Mouse (Mus musculus) midbrain, embryonic 11.5 days (tissue): ENCODE results near the gene Phospho1. TPM values are rescaled to one million over a fixed set of nuclear protein-coding genes. Genes with fewer than 3 reads are reported as not detected.

Experiments used
- ATAC-seq: fragments of 200-750 bp; cut with Nextera tagmentation; 2 replicates; pipeline ENCODE4 v1.8.0; 2017; ENCODE audit warnings: moderate TSS enrichment, moderate library complexity; ENCODE audit not compliant: low FRiP score
- DNase-seq: peaks from one replicate; pipeline ENCODE4 v3.0.0; 2015; ENCODE audit warnings: low spot score; ENCODE audit errors: missing footprints
- H3K27ac ChIP-seq: fragments of 300-500 bp; sonication (generic); 2 replicates; pipeline ENCODE4 v1.5.1; 2014; ENCODE audit warnings: low read depth, low read length
- H3K27me3 ChIP-seq: fragments of 300-500 bp; sonication (generic); 2 replicates; pipeline ENCODE4 v1.6.1; 2014; ENCODE audit warnings: mild to moderate bottlenecking, low read length, moderate library complexity, mixed read lengths; ENCODE audit not compliant: control insufficient read depth, insufficient read depth
- H3K36me3 ChIP-seq: fragments of 300-500 bp; sonication (generic); 2 replicates; pipeline ENCODE4 v1.6.1; 2014; ENCODE audit warnings: mild to moderate bottlenecking, low read length, moderate library complexity, mixed read lengths; ENCODE audit not compliant: control insufficient read depth, insufficient read depth
- H3K4me1 ChIP-seq: fragments of 300-500 bp; sonication (generic); 2 replicates; pipeline ENCODE4 v1.6.1; 2014; ENCODE audit warnings: low read length; ENCODE audit not compliant: control insufficient read depth, insufficient read depth
- H3K4me2 ChIP-seq: fragments of 300-500 bp; sonication (generic); 2 replicates; pipeline ENCODE4 v1.6.1; 2014; ENCODE audit warnings: mild to moderate bottlenecking, moderate library complexity
- H3K4me3 ChIP-seq: fragments of 300-500 bp; sonication (generic); 2 replicates; pipeline ENCODE4 v1.5.1; 2014; ENCODE audit warnings: low read depth, low read length
- H3K9ac ChIP-seq: fragments of 300-500 bp; sonication (generic); 2 replicates; pipeline ENCODE4 v1.6.1; 2014; ENCODE audit warnings: low read length
- H3K9me3 ChIP-seq: fragments of 300-500 bp; sonication (generic); 2 replicates; pipeline ENCODE4 v1.6.1; 2016; ENCODE audit warnings: low read length; ENCODE audit not compliant: control insufficient read depth
- WGBS: fragments of 180-500 bp; shearing (Covaris S2); extraction: QIAGEN DNeasy Blood & Tissue Kit; methylation state at CpG from one replicate; pipeline ENCODE4 v1.1.7; 2014; 5-methylcytosine and 5-hydroxymethylcytosine counted together
- polyA plus RNA-seq: library from polyadenylated mRNA; unstranded; fragments of >200 nt; fragmentation: Nextera tagmentation; extraction: Ambion mirVana; gene quantifications from 2 replicates; pipeline ENCODE4 v1.2.1, GENCODE M21; 2014

Gene Phospho1
- polyA plus RNA-seq, 1 experiment from 2014 or later, result not detected

- H3K9ac ChIP-seq, result no peak overlapping the region
- DNase-seq (no peak), ATAC-seq (no peak)
- WGBS, result 90% methylated on average over 3 of the region's 3 CpGs
- no peaks in the 10 kb centered on the region for H3K36me3 ChIP-seq
- H3K4me1 ChIP-seq, result peaks cover 11% of the 10 kb centered on the region
- H3K4me2 ChIP-seq, result no peak overlapping the region
- no peak overlapping the region for H3K4me3 ChIP-seq
- H3K27me3 ChIP-seq, result peaks cover 20% of the 10 kb centered on the region
- H3K9me3 ChIP-seq, result no peaks in the 10 kb centered on the region
- no peak overlapping the region for H3K27ac ChIP-seq
Observed at GRCm38 (mm10) chr11:95821511-95821910, 2.8 kb upstream of the Phospho1 start.

- Histone ChIP-seq H3K4me1 (peaks cover 11% of the 10 kb centered on the region), H3K4me2 (no peak overlapping the region), H3K9me3 (no peaks in the 10 kb centered on the region), H3K36me3 (no peaks in the 10 kb centered on the region), H3K4me3 (no peak overlapping the region), H3K27ac (no peak overlapping the region), H3K27me3 (peaks cover 26% of the 10 kb centered on the region), H3K9ac (no peak overlapping the region)
- 97% methylated on average over 4 of the region's 4 CpGs for WGBS
- ATAC-seq (no peak), DNase-seq (no peak)
Observed at GRCm38 (mm10) chr11:95822437-95822836, 1.9 kb upstream of the Phospho1 start.

GRCm38 (mm10) chr11:95824877-95825243 lies 561 bp downstream of the Phospho1 start:
- DNase-seq (peak; percentile 86), ATAC-seq (no peak; the same call in 1 of the 2 replicates)
- Histone ChIP-seq H3K4me2 (peak overlapping the region; percentile 97), H3K9me3 (no peaks in the 10 kb centered on the region), H3K36me3 (no peaks in the 10 kb centered on the region), H3K4me3 (peak overlapping the region; percentile 56), H3K27me3 (peaks cover 47% of the 10 kb centered on the region), H3K4me1 (peaks cover 11% of the 10 kb centered on the region), H3K27ac (no peak overlapping the region), H3K9ac (peak overlapping the region; percentile 73)
- WGBS, result 2% methylated on average over 11 of the region's 11 CpGs

- Histone ChIP-seq H3K9ac (no peak overlapping the region), H3K4me2 (no peak overlapping the region), H3K27ac (no peak overlapping the region), H3K27me3 (peaks cover 55% of the 10 kb centered on the region), H3K36me3 (no peaks in the 10 kb centered on the region), H3K4me3 (no peak overlapping the region), H3K9me3 (no peaks in the 10 kb centered on the region), H3K4me1 (peaks cover 13% of the 10 kb centered on the region)
- no peak for ATAC-seq
- DNase-seq, result peak; percentile 85
- 62% methylated on average over 3 of the region's 3 CpGs for WGBS
Observed at GRCm38 (mm10) chr11:95825625-95826024, 1.3 kb downstream of the Phospho1 start.

DNA sequence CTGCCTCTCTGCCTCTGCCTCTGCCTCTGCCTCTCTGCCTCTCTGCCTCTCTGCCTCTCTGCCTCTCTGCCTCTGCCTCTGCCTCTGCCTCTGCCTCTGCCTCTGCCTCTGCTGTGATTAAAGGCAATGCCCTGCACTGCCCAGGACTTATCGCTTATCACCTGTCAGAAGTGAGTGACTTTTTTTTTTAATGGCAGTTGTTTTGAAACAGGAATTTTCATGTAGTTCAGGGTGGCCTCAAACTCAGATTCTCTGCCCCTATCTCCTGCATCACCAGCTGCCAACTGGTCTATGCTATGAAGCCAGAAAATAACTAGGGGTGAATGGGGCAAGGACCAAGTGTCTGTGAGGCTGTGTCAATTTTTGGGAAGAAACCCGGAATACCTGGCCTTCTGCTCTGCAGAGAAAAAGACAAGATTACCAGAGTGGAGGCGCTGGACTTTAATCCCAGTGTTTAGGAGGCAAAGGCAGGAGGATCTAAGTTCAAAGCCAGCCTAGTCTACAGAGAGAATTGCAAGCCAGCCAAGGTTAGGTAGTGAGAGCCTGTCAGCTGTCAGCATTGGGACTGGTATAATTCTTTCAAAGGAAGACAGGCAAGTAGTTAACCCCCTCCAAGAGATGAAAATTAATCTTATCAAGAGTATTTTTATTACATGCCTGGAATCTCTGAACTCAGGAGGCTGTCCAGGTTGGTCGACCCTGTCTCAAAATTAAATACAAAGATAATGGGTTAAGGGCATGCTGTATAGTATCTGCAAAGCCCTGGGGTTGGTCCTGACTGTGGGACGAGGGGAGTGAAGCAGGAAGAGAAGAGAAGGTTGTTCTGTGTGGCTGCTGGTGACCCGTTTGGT lies 2.2 kb downstream of the Phospho1 start:
- Histone ChIP-seq H3K27me3 (peaks cover 64% of the 10 kb centered on the region), H3K27ac (no peak overlapping the region), H3K4me2 (no peak overlapping the region), H3K9ac (no peak overlapping the region), H3K4me3 (no peak overlapping the region), H3K9me3 (no peaks in the 10 kb centered on the region), H3K36me3 (no peaks in the 10 kb centered on the region), H3K4me1 (peaks cover 17% of the 10 kb centered on the region)
- 55% methylated on average over 6 of the region's 6 CpGs for WGBS
- DNase-seq, result peak; percentile 81
- ATAC-seq, result no peak

- H3K27me3 ChIP-seq, result peaks cover 70% of the 10 kb centered on the region
- no peak overlapping the region for H3K4me3 ChIP-seq
- no peak overlapping the region for H3K9ac ChIP-seq
- no peaks in the 10 kb centered on the region for H3K36me3 ChIP-seq
- DNase-seq (no peak), ATAC-seq (no peak)
- H3K27ac ChIP-seq, result no peak overlapping the region
- H3K4me1 ChIP-seq, result peaks cover 17% of the 10 kb centered on the region
- WGBS, result 29% methylated on average over 3 of the region's 3 CpGs
- no peak overlapping the region for H3K4me2 ChIP-seq
- no peaks in the 10 kb centered on the region for H3K9me3 ChIP-seq
Observed at GRCm38 (mm10) chr11:95827168-95827447, 2.8 kb downstream of the Phospho1 start.

GRCm38 (mm10) chr11:95827464-95828085 lies 3.3 kb downstream of the Phospho1 start:
- Histone ChIP-seq H3K4me2 (no peak overlapping the region), H3K27me3 (peaks cover 75% of the 10 kb centered on the region), H3K36me3 (no peaks in the 10 kb centered on the region), H3K9ac (no peak overlapping the region), H3K27ac (no peak overlapping the region), H3K9me3 (no peaks in the 10 kb centered on the region), H3K4me1 (peaks cover 17% of the 10 kb centered on the region), H3K4me3 (no peak overlapping the region)
- no peak for ATAC-seq
- DNase-seq, result peak; percentile 94
- WGBS, result 17% methylated on average over 3 of the region's 3 CpGs

DNA sequence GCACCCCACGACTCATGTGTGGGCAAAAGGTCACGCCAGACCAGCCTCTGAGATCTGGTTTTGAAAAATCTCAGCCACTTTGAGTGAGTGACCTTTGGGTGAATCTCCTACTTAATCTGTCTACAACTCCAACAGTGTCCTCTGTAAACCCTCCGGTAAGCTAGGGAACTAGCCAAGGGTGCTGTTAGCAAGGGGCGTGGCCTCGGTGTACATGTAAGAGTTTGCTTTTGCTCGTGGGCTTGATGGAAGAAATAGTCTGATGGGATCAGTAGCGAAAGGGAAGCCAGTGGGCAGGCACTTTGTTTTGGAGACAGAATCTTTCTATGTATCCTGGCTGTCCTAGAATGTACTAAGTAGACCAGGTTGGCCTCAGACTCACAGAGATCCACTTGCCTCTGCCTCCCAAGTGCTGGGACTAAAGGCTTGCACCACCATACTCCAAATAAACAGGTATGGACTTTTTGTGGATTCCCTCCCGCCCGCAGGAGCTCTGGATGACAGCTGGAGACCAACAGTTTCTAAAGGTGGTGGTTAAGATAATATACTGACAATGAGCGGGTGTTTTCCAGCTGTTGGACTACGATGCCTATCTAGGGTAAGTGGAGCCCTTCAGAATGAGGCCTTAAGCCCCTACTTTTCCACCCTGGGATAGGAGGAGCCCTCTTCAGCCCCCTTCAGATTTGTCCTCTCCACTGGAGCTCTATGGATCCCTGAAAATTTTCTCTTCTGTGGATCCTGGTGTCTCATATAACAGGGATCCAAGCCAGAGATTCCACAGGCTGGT lies 4.1 kb downstream of the Phospho1 start:
- Histone ChIP-seq H3K27ac (no peak overlapping the region), H3K4me1 (peaks cover 17% of the 10 kb centered on the region), H3K27me3 (peaks cover 77% of the 10 kb centered on the region), H3K4me2 (no peak overlapping the region), H3K4me3 (no peak overlapping the region), H3K9ac (no peak overlapping the region), H3K9me3 (no peaks in the 10 kb centered on the region), H3K36me3 (no peaks in the 10 kb centered on the region)
- DNase-seq, result peak; percentile 69
- WGBS, result 76% methylated on average over 11 of the region's 11 CpGs
- ATAC-seq, result no peak

DNA sequence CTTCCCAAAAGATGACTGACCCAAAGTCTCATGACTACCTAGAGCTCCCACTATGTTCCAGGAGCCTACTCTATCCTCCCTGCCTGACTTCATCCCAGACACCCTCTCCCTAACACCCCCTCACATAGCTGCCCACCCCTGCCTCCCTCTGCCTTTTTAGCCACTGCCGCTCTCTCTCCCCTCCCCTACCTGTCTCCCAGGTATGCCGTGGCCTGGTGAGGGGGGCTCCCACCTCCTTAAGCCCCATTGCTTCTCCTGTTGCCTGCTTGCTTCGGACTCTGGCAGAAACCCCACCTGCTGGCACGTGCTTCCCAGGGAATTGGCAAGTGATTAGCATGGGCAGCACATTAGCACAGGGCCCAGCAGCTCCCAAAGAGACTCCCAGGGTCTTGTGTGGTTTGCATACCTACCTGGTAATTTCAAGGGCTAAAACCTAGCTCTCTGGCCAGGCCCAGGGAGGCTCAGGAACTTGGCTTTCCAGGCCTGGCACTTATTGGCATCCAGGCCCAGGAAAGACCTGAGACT lies 5.3 kb downstream of the Phospho1 start:
- no peak overlapping the region for H3K9ac ChIP-seq
- H3K27me3 ChIP-seq, result peaks cover 87% of the 10 kb centered on the region
- H3K4me2 ChIP-seq, result no peak overlapping the region
- no peaks in the 10 kb centered on the region for H3K9me3 ChIP-seq
- no peak for ATAC-seq
- H3K4me1 ChIP-seq, result peaks cover 20% of the 10 kb centered on the region
- WGBS, result 27% methylated on average over 4 of the region's 4 CpGs
- DNase-seq, result no peak
- H3K27ac ChIP-seq, result no peak overlapping the region
- no peaks in the 10 kb centered on the region for H3K36me3 ChIP-seq
- no peak overlapping the region for H3K4me3 ChIP-seq
